Mouse (Mus musculus): ENCODE data around the gene Iqcg. TPM values are rescaled to one million over a fixed set of nuclear protein-coding genes. Genes with fewer than 3 reads are reported as not detected.

The Iqcg gene
- total and polyA plus RNA-seq, 3 experiments, result 13.6 to 40.4 TPM; not detected in 1

DNA sequence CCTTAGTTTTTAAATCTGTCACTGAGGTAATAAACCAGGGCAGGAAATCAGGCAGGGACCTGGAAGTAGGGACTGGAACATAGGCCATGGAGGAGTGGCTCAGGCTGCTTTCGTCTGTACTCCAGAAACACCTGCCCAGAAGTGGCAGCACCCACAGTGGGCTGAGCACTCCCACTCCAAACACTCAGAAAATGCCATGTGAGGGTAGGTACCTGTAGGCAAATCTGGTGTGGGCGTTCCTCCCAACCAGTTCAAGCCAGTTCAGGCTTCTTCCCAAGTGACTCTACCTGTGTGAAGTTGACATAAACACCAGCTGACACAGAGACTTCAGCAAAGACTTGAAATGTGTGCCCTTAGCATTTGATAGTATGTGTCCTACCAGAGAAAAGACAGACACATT, 71.4 kb downstream of the Iqcg start:
- Histone ChIP-seq H3K9ac (ENCODE audit: control insufficient read depth, low read depth, low read length, poor library complexity, severe bottlenecking) (no peak overlapping the region), H3K4me3 (ENCODE audit: control insufficient read depth in 1 of 2, insufficient read depth in 1 of 2, low read depth in 2 of 2, low read length in 2 of 2) (no peak overlapping the region), H3K27ac (ENCODE audit: control insufficient read depth, low read depth, low read length) (no peak overlapping the region), H3K4me1 (ENCODE audit: control insufficient read depth in 1 of 2, insufficient read depth in 2 of 2, low read length in 2 of 2) (0 out of 4 replicates have a peak, but pooled peaks cover 0 to 2% of the 10 kb centered on the region in 2 experiments), H3K27me3 (ENCODE audit: control insufficient read depth in 1 of 2, insufficient read depth in 2 of 2, low read length in 2 of 2) (no peaks in the 10 kb centered on the region), H3K9me3 (replicated peaks; ENCODE audit: insufficient read depth, low read length) (no peaks in the 10 kb centered on the region), H3K79me2 (ENCODE audit: control insufficient read depth, insufficient read depth, low read length, poor library complexity) (no peaks in the 10 kb centered on the region), H3K36me3 (ENCODE audit: control insufficient read depth in 1 of 2, insufficient read depth in 2 of 2, low read length in 2 of 2) (peaks cover 5 to 19% of the 10 kb centered on the region in 2 experiments)
- TF ChIP-seq USF1 (IDR thresholded peaks at IDR 0.05; ENCODE audit: low read depth, low read length) (no peak), ZKSCAN1 (IDR thresholded peaks at IDR 0.05; ENCODE audit: low read depth, low read length) (no peak), NELFE (IDR thresholded peaks at IDR 0.05; ENCODE audit: low read depth, low read length) (no peak)
- DNase-seq (ENCODE audit: low read depth, low spot score), result no peak

DNA sequence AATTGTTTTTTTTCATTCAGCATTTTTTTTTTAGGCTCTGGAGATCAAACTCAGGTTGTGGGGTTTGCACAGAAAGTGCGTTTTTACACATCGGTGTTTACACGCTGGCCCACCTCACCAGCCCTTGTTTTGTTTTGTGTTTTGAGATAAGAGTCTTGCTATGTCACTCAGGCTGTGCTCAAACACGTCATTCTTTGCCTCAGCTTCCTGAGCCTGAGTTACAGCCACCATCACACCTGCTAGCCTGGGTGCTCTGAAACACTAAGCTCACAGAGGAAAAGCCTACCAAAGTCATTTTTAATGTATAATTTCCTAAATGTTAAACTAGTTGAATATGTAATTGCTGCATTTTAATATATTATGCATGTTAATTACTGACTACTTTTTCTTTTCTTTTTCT, 74.6 kb downstream of the Iqcg start:
- Histone ChIP-seq H3K9ac (ENCODE audit: control insufficient read depth, low read depth, low read length, poor library complexity, severe bottlenecking) (no peak overlapping the region), H3K4me1 (ENCODE audit: control insufficient read depth in 1 of 2, insufficient read depth in 2 of 2, low read length in 2 of 2) (0 out of 4 replicates have a peak, but pooled peaks cover 0 to 2% of the 10 kb centered on the region in 2 experiments), H3K36me3 (ENCODE audit: control insufficient read depth in 1 of 2, insufficient read depth in 2 of 2, low read length in 2 of 2) (peaks cover 5 to 17% of the 10 kb centered on the region in 2 experiments), H3K27me3 (ENCODE audit: control insufficient read depth in 1 of 2, insufficient read depth in 2 of 2, low read length in 2 of 2) (no peaks in the 10 kb centered on the region), H3K9me3 (replicated peaks; ENCODE audit: insufficient read depth, low read length) (no peaks in the 10 kb centered on the region), H3K4me3 (ENCODE audit: control insufficient read depth in 1 of 2, insufficient read depth in 1 of 2, low read depth in 2 of 2, low read length in 2 of 2) (no peak overlapping the region), H3K27ac (ENCODE audit: control insufficient read depth, low read depth, low read length) (no peak overlapping the region), H3K79me2 (ENCODE audit: control insufficient read depth, insufficient read depth, low read length, poor library complexity) (no peaks in the 10 kb centered on the region)
- TF ChIP-seq MAZ (IDR thresholded peaks at IDR 0.05; ENCODE audit: low read depth, low read length), result no peak
- TF ChIP-seq MAX (IDR thresholded peaks at IDR 0.05; ENCODE audit: low read length), result no peak
- no peak for TF ChIP-seq UBTF (IDR thresholded peaks at IDR 0.05; ENCODE audit: borderline replicate concordance, insufficient read depth, low read depth, low read length)
- TF ChIP-seq RAD21 (IDR thresholded peaks at IDR 0.05; ENCODE audit: low read depth, low read length), result no peak
- no peak for DNase-seq (ENCODE audit: low read depth, low spot score)

DNA sequence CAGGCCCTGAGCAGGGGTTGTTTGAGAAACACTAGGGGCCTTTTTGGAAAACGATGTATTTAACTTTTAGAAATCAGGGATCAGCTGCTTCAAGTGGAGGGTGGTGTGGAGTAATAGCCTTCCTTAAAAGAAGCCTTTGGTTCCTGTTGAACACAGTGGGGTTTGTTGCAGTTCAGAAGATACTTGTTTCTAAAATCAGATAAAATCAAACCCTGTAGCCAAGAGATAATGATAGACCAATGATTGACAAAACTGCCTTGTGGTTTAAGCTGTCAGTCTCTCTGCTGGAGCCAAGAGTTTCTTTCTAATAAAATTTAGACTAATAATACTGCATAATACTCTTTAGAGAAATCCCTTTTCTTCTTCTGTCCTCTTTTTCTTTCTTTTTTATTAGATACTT, 75.8 kb downstream of the Iqcg start:
- Histone ChIP-seq H3K4me3 (ENCODE audit: control insufficient read depth in 1 of 2, insufficient read depth in 1 of 2, low read depth in 2 of 2, low read length in 2 of 2) (no peak overlapping the region), H3K4me1 (ENCODE audit: control insufficient read depth in 1 of 2, insufficient read depth in 2 of 2, low read length in 2 of 2) (0 out of 4 replicates have a peak, but pooled peaks cover 0 to 2% of the 10 kb centered on the region in 2 experiments), H3K9me3 (replicated peaks; ENCODE audit: insufficient read depth, low read length) (no peaks in the 10 kb centered on the region), H3K27ac (ENCODE audit: control insufficient read depth, low read depth, low read length) (no peak overlapping the region), H3K36me3 (ENCODE audit: control insufficient read depth in 1 of 2, insufficient read depth in 2 of 2, low read length in 2 of 2) (peaks cover 5 to 17% of the 10 kb centered on the region in 2 experiments), H3K27me3 (ENCODE audit: control insufficient read depth in 1 of 2, insufficient read depth in 2 of 2, low read length in 2 of 2) (no peaks in the 10 kb centered on the region), H3K79me2 (ENCODE audit: control insufficient read depth, insufficient read depth, low read length, poor library complexity) (no peaks in the 10 kb centered on the region), H3K9ac (ENCODE audit: control insufficient read depth, low read depth, low read length, poor library complexity, severe bottlenecking) (no peak overlapping the region)
- peak; percentile 15 for DNase-seq (ENCODE audit: low read depth, low spot score)
- TF ChIP-seq GATA1 (IDR thresholded peaks at IDR 0.05; ENCODE audit: low read depth, low read length), result peak; percentile 51
- no peak for TF ChIP-seq NRF1 (IDR thresholded peaks at IDR 0.05; ENCODE audit: insufficient read depth, low read depth, low read length, poor library complexity, severe bottlenecking)
- TF ChIP-seq GABPA (IDR thresholded peaks at IDR 0.05; ENCODE audit: low read depth, low read length), result no peak
- TF ChIP-seq RCOR1 (IDR thresholded peaks at IDR 0.05; ENCODE audit: low read depth, low read length), result peak; percentile 20; the same call in 1 of the 2 replicates
- no peak for TF ChIP-seq MYC (IDR thresholded peaks at IDR 0.05; ENCODE audit: low read depth, low read length)
- no peak for TF ChIP-seq ZNF384 (IDR thresholded peaks at IDR 0.05; ENCODE audit: low read depth, low read length)
- TF ChIP-seq TCF12 (IDR thresholded peaks at IDR 0.05; ENCODE audit: low read depth, low read length), result 0 out of 2 replicates have a peak, but pooled peaks have one; percentile 26
- no peak for TF ChIP-seq UBTF (IDR thresholded peaks at IDR 0.05; ENCODE audit: borderline replicate concordance, insufficient read depth, low read depth, low read length)
- TF ChIP-seq ETS1 (IDR thresholded peaks at IDR 0.05; ENCODE audit: low read depth, low read length), result no peak
- TF ChIP-seq TBP (IDR thresholded peaks at IDR 0.05; ENCODE audit: low read depth, low read length), result no peak
- no peak for TF ChIP-seq HCFC1 (IDR thresholded peaks at IDR 0.05; ENCODE audit: low read depth, low read length)
- no peak for TF ChIP-seq POLR2A (IDR thresholded peaks at IDR 0.05; ENCODE audit: control insufficient read depth in 1 of 2, insufficient read depth in 1 of 2, low read depth in 1 of 2, low read length in 2 of 2, poor library complexity in 1 of 2)
- TF ChIP-seq USF1 (IDR thresholded peaks at IDR 0.05; ENCODE audit: low read depth, low read length), result no peak
- TF ChIP-seq POLR2AphosphoS2 (IDR thresholded peaks at IDR 0.05; ENCODE audit: low read length), result no peak
- no peak for TF ChIP-seq MYB (IDR thresholded peaks at IDR 0.05; ENCODE audit: low read depth, low read length)
- TF ChIP-seq BHLHE40 (IDR thresholded peaks at IDR 0.05; ENCODE audit: borderline replicate concordance, low read depth, low read length), result no peak
- TF ChIP-seq ZC3H11A (IDR thresholded peaks at IDR 0.05; ENCODE audit: low read depth, low read length), result no peak
- TF ChIP-seq ELF1 (IDR thresholded peaks at IDR 0.05; ENCODE audit: low read depth, low read length), result peak; percentile 6; the same call in 1 of the 2 replicates
- no peak for TF ChIP-seq KAT2A (conservative IDR thresholded peaks at IDR 0.05; ENCODE audit: low read depth, low read length)
- TF ChIP-seq EP300 (IDR thresholded peaks at IDR 0.05; ENCODE audit: low read depth in 1 of 2, low read length in 2 of 2), result peak in 1 of 2 experiments; percentile 15; a peak in 1 of 4 replicates
- TF ChIP-seq CTCF (IDR thresholded peaks at IDR 0.05 in 2 of 3, conservative IDR thresholded peaks at IDR 0.05 in 1 of 3; ENCODE audit: control insufficient read depth in 1 of 3, insufficient read depth in 1 of 3, low read depth in 2 of 3, low read length in 3 of 3, poor library complexity in 1 of 3, severe bottlenecking in 1 of 3), result no peak

All from MEL (cell line).